Mouse (Mus musculus): Measurements from ENCODE around the gene Lyplal1.

The Lyplal1 gene

DNA sequence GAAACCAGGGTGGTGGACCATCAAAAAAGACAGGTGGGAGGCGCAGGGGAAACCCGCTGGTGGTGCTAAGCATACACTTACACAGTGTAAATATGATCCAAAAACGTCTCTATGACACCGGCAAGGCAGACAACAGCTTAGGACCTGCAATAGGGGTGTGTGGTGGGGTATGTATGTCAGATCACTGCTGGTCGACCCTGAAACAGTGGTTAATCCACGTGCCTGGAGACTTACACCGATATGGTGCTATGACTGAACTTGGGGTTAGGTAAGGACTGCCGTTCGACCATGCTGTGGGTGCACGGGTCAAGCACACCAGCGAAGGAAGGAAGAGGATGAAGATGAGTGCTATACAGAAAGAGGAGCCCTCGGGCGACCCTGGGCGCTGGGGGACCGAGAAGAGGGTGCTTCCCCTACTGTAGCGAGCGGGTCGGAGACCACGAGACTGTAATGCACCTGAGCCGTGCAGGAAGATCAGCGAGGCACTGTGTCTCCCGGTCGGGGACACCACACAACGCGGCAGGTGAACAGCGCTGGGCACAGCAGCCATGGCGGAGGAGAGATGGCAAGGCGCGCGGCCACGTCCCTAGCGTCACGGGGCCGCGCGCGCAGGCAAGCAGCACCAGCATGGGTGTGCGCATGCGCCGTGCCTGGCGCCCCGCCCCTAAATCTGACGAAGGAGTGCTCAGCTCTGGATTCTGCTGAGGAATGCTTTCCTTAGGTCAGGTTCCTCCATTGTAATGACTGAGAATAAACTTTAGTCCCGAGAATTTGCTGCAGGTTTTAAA, at the start of gene Lyplal1:
TSS of gene Lyplal1 (minus strand) at position 610 of the 788 bp plus-strand sequence.
- DNase-seq (ENCODE audit: low spot score in 2 of 2): peak; percentile 93 to 98

DNA sequence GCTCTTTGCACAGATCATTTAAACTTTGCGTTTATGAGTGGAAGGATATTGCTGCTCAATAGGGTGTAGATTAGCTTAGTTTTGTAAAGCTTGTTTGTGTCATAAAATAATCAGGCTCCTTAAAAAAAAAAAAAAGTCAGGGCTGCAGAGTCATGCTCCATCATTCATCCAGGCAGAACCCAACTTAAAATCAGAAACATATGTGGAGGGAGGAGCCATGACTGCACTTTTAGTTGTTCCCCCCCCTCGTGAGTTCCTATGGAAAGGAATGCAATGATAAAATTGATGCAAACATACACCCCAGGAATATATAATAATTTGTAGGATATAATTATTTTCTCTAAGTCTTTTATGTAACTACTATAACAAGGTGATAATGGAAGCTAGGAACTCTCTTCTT, 46.5 kb upstream of the Lyplal1 start:
- DNase-seq (ENCODE audit: low spot score in 2 of 2): no peak

GRCm38 (mm10) chr1:186163206-186163605, 46.1 kb upstream of the Lyplal1 start:
- no peak for DNase-seq (ENCODE audit: low spot score in 2 of 2)

DNA sequence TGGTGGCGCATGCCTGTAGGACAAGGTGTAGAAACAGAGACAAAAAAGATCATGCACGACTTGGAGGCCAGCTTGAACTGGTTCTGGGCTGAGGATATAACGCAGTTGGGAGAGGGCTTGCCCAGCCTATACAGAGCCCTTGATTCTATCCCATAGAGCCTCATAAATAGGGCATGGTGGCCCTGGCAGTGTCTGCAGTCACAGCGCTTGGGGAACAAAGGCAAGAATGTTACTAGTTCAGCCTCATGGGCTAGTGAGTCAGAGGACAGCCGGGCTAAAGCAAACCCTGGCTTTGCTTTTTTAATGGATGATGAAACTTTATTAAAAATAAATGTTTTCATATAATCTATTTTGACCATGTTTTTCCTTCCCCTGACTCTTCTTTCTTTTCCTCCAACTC, 33.3 kb upstream of the Lyplal1 start:
- DNase-seq (ENCODE audit: low spot score in 2 of 2): no peak

DNA sequence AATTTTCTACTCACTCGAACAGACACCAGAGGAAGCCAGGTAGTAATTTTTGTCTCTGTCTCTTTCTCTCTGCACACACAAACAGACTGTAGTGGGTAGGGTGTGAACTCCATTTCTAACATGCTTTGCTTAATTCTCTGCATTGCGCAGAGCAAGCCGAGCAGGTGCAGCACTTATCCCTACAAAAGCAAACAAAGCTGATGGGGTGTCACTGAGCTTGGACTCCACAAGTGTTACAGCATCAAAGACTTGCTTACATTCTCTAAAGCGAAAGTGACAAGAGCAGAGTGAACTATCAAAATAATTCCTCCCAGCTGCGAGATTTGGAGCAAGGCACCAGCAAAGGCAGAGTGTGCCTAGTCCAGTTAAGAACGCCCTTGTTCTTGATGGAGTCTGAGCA, 28.3 kb upstream of the Lyplal1 start:
- DNase-seq (ENCODE audit: low spot score in 2 of 2): no peak

DNA sequence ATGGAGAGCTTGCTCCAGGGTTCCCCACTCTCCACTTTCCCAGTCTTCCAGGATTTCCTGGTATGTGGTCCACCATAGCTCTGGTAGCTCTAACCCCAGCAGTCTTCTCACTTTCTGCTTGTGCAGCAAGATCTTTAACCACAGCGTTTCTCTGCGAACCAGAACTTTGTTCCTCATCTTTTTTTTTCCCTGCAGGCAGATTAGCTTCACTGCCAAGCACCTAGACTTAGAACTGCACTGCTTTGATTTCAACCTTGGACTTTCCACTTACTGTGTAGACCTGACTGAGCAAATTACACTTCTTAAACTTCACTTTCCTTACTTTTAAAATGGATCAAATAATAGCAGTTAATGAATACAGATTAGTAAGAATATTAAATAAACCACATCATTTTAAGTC, 23.1 kb upstream of the Lyplal1 start:
- no peak for DNase-seq (ENCODE audit: low spot score in 2 of 2)

DNA sequence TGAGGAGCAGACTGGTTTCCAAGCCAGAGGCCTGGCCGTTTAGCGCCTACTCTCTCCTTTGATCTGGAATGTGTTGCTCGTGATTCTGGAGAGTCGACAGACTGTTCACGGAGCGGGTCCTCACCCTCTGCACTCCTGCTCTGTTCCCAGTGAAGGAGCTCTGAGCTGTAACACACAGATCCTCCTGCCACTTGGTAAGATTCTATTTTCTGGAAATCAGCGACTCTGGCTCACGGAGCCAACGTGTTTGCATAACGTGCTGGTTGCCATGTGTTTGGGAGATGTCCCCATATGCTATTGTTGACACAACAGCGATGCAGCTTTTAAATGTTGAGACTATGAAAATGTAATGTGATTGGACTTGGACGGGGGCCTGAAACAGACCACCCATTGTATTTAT, 20.8 kb upstream of the Lyplal1 start:
- DNase-seq (ENCODE audit: low spot score in 2 of 2): peak in 1 of 2 experiments; percentile 23

DNA sequence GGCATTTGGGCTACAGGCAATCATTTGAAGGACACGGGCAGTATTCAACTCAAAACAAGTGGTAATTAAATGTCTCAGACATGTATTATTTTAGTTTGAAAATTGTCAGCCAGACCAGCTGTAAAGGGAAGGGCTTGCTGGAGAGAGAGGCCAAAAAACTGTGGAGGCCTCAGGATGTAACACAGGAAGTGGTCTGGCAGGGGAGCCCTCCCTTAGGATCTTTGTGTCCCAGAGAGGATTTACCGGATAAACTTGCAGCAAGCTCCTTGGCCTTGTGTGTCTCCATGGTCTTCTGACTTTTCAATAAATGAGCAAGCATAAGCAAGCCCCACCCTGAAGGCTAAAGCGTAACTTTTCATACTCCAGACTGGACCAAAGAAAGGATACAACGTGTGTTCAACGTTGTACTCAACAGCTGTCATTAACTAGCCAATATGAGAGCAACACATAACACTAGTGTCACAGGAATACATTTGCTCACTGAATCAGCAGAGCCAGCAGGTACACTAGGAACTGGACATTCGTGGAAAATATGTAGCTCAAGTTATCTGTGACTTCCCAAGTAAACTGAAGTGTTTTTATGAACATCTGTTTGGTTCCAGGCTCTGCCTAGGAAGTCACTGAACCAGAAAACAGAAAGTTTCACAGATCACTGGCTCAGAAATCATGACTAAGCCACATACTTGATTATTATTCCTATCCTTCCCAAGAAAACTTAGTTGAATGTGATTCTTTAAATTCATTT, 19.7 kb upstream of the Lyplal1 start:
- DNase-seq (ENCODE audit: low spot score in 2 of 2): no peak

- DNase-seq (ENCODE audit: low spot score in 2 of 2): no peak
These were observed 14.4 kb upstream of the Lyplal1 start for GRCm38 (mm10) chr1:186131465-186131864.

- DNase-seq (ENCODE audit: low spot score in 2 of 2): no peak
These were observed 11.8 kb upstream of the Lyplal1 start for GRCm38 (mm10) chr1:186128940-186129339.

- DNase-seq (ENCODE audit: low spot score in 2 of 2): no peak
These were observed 9.3 kb upstream of the Lyplal1 start for GRCm38 (mm10) chr1:186126313-186126862.

- DNase-seq (ENCODE audit: low spot score in 2 of 2): no peak
These were observed 6.6 kb upstream of the Lyplal1 start for GRCm38 (mm10) chr1:186123690-186124089.

DNA sequence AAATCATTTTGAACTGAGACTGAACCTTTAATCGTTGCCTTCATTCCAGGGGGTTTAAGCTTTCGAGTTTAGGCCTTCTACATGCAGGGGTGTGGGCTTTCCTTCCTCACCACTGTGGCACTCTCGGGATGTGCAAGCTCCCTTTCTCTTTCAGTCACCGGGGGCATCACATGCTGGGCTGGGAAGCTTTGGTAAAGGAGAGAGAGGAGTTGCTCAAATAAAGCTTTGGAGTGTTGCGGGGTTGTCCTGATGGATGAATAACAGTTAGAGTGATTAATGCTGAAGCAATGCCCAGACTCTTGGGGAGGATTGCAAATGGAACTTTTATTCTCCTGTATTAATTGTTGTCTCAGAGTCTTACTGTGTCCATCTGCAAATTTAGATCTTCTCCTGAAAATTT, 2.7 kb upstream of the Lyplal1 start:
- no peak for DNase-seq (ENCODE audit: low spot score in 2 of 2)

DNA sequence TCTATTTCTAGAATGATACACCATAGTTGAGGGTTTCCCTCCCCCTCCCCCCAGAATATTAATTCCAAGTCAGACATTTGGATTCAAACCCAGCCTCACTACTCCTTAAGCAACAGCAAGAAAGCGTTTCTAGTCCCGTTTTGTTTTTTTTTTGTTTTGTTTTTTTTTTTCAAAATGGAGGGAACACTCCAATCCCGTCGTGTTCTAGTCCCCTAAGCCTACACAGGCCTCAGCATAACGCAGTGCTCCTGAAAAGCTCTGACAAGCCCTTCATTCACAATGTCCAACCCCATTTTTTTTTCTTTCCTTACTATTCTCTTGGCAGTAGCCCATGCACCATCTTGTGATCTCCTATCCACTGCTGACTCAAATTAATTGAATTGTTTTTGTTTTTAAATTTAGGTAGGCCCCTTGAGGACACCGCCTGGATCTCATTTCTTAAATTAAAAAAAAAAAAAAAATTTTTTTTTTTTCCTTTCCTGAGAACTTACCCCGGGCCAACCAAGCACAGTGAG, 967 bp downstream of the Lyplal1 start:
- DNase-seq (ENCODE audit: low spot score in 2 of 2): no peak

DNA sequence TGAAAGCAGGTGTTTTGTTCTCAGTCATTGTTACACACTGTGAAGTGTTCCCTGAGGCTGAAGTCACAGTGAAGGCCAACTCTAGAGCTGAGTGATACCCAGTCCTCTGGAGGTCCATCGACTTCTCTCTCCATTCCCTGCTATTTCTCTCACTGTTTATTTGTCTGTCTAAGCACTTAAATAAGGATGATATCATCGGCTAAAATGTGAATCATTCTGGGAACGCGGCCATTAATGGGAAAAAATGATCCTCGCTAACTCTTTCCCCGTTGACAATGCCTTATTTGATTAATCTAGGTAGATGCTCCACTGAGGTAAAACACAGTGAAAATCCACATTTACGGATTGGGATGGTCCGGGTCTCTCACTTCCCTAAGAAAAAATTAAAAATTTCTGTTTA, 14.8 kb downstream of the Lyplal1 start:
- DNase-seq (ENCODE audit: low spot score in 2 of 2): no peak

DNA sequence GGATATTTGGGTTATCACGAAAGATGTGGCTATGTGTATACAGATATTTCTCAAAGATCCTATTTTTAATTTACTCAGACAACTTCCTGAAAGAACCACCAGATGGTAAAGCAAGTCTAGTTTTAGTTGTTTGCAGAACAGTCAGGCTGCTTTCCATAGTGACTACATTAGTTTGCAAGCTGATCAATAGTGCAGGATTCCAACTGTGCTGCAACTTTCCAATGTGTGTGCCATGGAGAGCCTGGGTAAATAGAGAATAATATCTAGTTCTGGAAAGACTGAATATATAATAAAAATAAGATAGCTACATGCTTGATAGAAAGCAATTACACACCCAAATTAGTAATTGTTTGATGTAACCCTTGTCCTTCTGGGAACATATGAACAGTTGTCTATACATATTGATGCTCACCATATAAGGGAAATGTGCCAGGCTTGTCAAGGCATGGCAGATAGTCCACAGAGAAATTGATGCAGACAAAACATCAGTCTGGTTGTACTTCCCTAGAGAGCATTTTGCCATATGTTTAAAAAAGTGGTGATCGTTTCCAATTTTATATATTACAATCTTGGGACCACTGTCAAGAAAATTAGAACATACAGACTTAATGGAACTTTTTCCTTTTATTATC, 50.7 kb downstream of the Lyplal1 start:
- DNase-seq (ENCODE audit: low spot score in 2 of 2): no peak

DNA sequence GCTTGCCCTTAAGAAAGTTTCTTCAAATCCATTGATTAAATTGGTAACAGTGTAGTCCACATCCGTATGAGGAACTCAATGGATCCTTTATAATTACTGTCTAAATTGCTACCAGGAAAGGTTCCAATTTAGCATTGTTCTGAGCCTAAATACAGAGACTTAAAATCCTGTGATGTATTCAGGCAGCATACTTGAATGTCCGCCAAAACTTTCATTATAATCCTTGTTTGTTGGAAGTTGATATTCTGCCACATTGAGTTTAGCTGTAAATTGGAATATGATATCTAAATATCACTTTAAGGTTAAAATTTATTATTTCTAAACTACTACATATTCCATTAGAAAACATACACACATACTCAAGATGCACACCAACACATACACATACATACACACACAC, 57.1 kb downstream of the Lyplal1 start:
- DNase-seq (ENCODE audit: low spot score in 2 of 2): no peak

DNA sequence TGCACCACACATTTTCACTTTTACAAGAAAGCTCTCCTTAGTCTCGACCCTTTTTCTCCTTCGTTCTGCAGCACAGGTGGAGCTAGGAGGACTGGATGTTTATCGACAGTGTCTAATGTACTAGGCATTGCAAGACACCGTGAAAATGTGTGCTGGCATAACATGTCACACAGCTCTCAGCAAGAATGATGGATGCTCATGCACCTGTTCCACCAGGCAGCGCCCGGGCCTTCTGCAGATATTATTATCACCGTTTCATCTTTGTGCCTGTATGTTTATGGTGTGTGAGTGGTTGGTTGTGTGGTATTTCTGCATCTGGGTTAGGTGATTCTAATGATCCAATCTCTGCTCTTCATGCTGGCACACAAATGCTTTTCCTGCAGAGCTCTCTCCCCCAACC, 62.9 kb downstream of the Lyplal1 start:
- no peak for DNase-seq (ENCODE audit: low spot score in 2 of 2)

- no peak for DNase-seq (ENCODE audit: low spot score in 2 of 2)
These were observed 63.6 kb downstream of the Lyplal1 start for GRCm38 (mm10) chr1:186053280-186054043.

DNA sequence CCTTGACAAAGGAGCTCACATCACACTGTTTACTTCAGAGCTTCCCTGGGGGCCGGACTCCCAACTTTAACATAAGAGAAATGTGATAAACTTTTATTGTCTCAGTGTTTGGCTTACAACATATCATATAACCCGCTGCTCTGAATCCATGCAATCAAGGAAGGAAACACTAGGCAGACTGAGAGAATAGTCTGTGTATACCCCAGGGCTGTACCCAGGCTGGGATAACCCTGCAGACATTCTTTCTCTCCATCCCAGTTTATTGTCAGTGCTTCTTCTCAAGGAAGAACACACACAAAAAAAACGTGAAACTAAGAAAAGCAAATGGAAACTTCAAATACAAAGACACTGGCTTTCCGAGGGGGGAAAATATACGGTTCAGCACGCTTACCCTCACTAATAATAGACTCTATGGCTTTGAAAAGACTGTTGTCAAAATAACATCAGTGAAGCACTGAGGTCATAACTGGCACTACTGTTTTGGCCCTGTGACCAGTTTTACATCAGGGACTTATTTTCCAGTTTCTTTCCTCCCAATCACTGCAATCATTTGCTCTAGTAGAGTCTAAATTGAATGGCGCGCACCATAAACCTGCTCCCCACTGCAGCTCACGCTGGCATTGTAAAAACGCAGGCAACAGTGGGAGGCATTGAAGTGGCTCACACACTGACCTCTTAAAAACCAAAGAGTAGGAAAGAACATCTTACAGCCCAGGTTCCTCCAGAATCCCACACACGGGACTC, 73.2 kb downstream of the Lyplal1 start:
- DNase-seq (ENCODE audit: low spot score in 2 of 2): no peak

GRCm38 (mm10) chr1:186041841-186042240, 75.3 kb downstream of the Lyplal1 start:
- no peak for DNase-seq (ENCODE audit: low spot score in 2 of 2)
